Mouse (Mus musculus) megakaryocyte progenitor cell, adult 5-6 weeks (primary cell): ENCODE measurements at regions not wholly inside any gene's neighbourhood (a gene's known extent, or its start where the extent isn't known, plus 50 kb on each side); places are given as distances from the start of the nearest gene placed in this dataset.
A peak's percentile ranks its signal among the peaks of the same experiment; 100 is the strongest.

Experiments
- ATAC-seq: replicated peaks from 2 replicates; pipeline ENCODE4 v1.8.0; 2016; ENCODE audit warnings: mild to moderate bottlenecking, moderate TSS enrichment, inconsistent platforms; ENCODE audit not compliant: poor library complexity

GRCm38 (mm10) chrX:57711914-57712313 lies 208.4 kb upstream of the Gpr101 start:
- ATAC-seq: no peak

- no peak for ATAC-seq
Observed at GRCm38 (mm10) chrX:57709115-57709877, 205.7 kb upstream of the Gpr101 start.

GRCm38 (mm10) chrX:57708501-57708900 lies 204.9 kb upstream of the Gpr101 start:
- no peak for ATAC-seq

GRCm38 (mm10) chrX:57707932-57708331 lies 204.4 kb upstream of the Gpr101 start:
- ATAC-seq: no peak

DNA sequence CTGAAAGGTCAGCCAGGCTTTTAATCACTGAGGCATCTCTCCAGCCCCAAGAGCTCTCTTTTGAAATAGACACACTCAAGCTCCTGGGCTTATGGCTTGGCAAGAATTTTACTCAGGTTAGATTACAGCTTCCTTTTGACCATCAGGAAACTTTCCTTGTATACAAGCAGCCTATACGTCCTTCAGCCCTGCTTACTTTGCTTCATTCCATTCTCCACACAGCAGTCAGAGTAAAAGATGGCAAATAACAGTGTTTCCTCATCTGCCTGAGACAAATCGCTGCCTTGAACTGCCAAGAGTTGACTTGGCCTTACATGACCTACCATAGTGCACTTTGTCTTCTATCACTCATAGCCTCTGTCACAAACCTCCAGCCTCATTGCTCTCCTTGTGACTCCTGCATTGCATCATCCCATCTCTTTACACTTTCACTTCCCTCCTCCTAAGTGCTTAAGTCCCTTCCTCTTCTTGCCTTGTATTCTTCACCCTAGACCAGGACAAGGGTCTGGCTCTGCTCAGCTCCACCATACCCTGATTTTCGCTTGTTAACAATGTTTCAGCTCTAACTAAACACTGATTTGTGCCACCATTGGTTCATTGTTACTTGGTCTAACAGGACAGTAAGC lies 203.2 kb upstream of the Gpr101 start:
- peak; percentile 96 for ATAC-seq

GRCm38 (mm10) chrX:57692506-57692905 lies 188.9 kb upstream of the Gpr101 start:
- ATAC-seq: no peak

- ATAC-seq: no peak
Observed at GRCm38 (mm10) chrX:57676764-57677163, 173.2 kb upstream of the Gpr101 start.

DNA sequence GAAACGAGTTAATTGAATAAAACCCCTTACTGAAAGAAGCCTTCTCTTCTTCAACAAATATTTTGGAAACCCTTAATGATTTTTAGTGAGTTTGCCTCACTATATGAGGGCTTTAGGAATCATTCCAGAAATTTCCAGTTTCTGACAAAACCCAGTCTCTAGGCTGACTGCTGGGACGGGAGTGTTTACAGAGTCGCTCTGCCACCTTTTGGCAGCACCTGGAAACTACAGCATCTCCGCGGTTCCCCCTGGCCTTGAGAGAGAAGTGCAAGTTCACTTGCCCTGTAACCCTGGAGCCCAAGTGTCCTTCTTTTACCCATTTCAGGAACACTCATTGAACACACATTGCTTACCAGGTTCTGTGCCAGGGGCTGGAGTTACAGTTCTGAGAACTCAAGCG lies 171.4 kb upstream of the Gpr101 start:
- ATAC-seq: peak; percentile 66

- ATAC-seq: no peak
Observed at GRCm38 (mm10) chrX:57659571-57659970, 156.0 kb upstream of the Gpr101 start.

DNA sequence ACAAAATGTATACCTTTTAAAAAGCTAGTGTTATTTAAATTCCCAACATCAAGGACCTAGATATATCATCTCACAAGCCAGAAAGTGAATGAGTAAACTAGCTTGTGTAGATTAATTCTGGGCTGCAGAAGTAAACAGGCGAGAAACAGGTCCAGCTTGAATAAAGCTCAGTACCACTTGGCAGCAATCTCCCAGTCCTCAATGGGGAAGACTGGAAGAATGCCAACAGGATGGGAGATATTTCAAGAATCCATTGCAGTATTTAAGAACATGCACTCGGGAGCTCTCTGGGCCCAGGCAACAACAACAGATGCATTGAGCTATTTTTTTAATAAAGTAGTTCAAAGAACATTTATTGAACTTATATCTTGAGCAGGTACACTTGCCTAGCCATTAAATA lies 152.5 kb upstream of the Gpr101 start:
- no peak for ATAC-seq

DNA sequence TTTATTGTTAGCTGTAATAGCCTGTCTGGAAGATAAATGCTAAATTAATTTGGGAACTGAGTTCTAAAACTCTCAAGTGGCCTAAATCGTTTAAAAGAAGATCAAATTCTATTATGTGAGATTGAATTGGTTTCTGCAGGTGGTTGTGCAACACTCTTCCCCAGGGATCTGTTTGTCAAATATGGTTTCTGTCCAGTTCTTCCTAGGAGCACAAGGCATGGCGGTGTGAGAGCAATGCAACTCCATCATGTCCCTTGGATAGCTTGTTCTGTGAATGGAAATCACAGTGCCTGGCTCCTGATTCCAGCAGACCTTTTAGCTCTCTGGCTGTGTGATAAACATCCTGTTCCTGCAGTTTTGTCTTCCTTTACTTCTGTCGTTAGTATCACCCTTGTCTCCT lies 151.9 kb upstream of the Gpr101 start:
- ATAC-seq: no peak
